Mouse (Mus musculus): ENCODE measurements around the gene Egfl8.

DNA sequence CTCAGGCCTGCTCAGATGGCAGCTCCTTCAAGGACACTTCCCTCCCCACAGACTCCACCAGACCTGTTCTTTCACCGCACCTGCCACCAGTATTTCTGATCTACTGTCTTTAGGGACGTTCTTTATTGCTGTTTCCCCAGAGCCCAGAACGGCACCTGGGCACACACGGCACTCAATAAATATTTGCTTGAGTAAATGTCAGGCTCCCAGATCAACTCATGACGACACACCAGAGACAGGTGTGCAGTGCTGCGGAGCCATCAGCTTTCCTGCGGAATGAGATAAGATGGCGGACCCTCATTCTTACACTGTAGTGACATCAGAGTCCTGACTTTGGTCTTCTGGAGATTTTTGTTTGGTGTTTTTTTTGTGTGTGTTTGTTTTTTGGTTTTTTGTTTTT is 5.2 kb upstream of the Egfl8 start:
- no peak for TF ChIP-seq CTCF (IDR thresholded peaks at IDR 0.05)
- TF ChIP-seq EP300 (IDR thresholded peaks at IDR 0.05), result no peak
